Mouse (Mus musculus): ENCODE results near the gene Hoxa9.

The Hoxa9 gene

GRCm38 (mm10) chr6:52242801-52243332, 12.0 kb upstream of the Hoxa9 start:
- no peak for DNase-seq

- DNase-seq, result no peak
Measured at GRCm38 (mm10) chr6:52241001-52241621, 10.2 kb upstream of the Hoxa9 start.

GRCm38 (mm10) chr6:52240389-52241000, 9.6 kb upstream of the Hoxa9 start, which contains the start of gene Hoxa10:
TSS of gene Hoxa10 (minus strand) at chr6:52240854.
- peak; percentile 88 for DNase-seq

GRCm38 (mm10) chr6:52239625-52240388, 8.9 kb upstream of the Hoxa9 start:
- no peak for DNase-seq

DNA sequence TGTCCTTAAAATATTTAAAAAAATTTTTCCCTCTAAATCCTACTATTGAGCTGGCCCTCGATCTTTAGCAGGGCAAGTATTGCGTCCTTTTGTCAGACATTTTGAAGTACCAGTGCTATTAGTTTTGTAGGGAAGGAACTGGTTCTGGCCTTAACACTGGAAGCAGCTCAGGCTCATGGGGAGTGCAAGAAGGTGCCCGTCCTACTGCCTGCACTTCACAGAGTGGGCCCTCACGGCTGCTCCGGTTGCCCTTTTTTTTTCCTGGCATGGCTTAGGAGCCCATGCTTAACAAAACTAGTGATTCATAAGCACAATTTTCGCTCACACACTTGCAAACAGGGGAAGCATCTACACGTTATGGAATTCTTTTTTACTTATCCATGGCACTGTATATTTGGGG, 8.1 kb upstream of the Hoxa9 start:
- no peak for DNase-seq

DNA sequence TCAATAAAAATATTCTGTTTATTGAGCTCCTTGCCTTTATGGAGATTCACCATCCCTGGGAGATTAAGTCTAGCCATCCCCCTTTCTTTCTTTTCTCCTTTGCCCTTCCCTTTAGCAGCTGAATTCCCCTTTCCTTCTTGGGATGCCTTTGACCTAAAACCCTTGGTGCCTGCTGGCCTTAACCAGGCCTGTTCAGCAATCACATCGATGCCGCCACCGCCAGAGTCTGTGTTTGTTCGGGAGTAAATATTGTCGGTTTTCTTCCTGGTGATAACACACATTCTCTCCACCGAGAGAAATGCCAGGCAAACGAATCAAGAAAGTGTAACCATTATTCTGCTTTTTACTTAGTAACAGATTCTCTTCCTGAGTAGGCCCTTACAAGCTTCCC, 7.3 kb upstream of the Hoxa9 start:
- no peak for DNase-seq

DNA sequence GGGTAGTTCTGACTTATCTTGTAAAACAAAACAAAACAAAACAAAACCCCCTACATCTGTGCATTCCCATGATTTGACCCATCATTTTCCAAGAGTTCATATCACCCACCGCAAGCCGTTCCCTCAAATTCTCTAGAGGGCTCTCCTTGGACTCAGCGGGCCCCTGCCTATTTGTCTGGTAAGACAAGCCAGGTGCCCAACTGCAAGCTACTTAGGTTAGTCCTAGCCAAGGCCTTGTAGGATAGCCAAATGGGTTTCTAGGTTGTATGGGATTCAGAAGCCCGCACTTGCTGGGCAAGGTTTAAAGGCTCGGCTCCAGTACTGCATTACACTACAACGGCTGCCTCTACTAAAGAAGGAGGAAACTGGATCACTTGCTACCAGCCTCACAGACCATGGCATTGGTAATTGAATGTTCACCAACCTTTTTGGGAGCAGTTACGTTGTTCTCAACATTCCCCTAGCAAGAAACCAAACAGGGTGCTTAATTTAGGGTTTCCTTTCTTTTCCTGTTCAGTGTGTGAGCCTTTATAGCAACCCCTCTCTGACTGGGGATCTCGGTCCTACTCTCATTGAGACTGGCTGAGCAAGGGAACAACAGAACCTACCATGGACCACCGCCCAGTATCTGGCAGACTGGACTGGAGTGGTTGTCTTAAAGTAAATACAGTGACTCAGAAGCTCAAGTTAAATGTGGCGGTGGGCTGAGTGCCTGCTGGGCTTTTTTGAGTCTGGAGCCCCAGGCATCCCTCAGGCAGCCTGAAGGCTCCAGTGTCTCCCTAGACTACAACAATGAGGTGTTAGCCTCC, 6.7 kb upstream of the Hoxa9 start:
- no peak for DNase-seq

GRCm38 (mm10) chr6:52236806-52237205, 5.9 kb upstream of the Hoxa9 start:
- no peak for DNase-seq

- no peak for DNase-seq
Measured at GRCm38 (mm10) chr6:52235866-52236265, 5.0 kb upstream of the Hoxa9 start.

DNA sequence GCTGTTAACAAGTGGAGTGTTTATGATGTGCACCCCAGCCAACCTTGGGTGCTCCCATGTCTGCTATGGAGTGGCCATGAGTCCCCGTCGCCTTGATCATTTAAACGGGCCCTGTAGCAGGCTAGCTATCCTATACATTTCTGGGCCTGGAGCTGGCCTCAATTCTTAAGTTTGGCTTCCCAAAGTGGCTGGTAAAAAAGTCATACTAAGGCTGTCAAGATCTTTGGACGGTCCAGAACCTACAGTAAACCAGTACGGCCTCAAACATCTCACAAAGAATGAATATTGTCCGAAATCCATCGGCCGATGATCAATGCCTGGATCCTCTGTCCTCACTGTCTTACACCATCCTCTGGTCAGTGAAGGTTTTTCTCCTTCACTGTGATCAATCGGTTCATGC, 4.4 kb upstream of the Hoxa9 start:
- DNase-seq, result no peak

DNA sequence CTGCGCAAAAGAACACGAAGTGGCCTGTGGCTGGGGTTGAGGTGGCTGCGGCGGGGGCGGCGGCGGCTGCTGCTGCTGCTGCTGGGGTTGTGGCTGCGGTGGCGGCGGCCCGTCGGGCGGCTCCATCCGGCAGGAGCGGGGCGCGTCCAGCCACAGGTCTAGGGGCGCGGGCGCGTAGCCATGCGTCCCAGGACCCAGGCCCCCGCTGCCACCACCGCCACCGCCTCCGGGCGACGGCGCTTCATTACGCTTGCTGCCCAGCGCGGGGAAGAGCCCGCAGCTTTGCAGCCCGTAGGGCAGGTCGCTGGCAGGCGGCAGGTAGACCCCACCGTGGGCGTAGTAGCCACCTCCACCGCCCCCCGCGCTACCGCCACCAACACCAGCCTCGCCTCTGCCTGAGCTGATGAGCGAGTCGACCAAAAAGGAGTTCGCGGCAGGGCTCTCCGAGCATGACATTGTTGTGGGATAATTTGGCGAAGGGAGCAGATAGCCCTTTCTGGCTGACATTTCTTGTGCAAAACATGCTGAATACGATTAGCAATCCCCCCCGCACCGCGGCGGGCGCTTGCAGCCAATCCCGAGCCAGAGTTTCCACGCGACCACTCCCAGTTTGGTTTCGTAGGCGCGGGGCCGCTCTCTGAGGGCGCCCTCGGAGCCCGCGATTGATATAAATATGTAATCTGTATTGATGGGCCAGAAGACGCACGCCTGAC, 3.7 kb upstream of the Hoxa9 start:
- DNase-seq, result no peak

DNA sequence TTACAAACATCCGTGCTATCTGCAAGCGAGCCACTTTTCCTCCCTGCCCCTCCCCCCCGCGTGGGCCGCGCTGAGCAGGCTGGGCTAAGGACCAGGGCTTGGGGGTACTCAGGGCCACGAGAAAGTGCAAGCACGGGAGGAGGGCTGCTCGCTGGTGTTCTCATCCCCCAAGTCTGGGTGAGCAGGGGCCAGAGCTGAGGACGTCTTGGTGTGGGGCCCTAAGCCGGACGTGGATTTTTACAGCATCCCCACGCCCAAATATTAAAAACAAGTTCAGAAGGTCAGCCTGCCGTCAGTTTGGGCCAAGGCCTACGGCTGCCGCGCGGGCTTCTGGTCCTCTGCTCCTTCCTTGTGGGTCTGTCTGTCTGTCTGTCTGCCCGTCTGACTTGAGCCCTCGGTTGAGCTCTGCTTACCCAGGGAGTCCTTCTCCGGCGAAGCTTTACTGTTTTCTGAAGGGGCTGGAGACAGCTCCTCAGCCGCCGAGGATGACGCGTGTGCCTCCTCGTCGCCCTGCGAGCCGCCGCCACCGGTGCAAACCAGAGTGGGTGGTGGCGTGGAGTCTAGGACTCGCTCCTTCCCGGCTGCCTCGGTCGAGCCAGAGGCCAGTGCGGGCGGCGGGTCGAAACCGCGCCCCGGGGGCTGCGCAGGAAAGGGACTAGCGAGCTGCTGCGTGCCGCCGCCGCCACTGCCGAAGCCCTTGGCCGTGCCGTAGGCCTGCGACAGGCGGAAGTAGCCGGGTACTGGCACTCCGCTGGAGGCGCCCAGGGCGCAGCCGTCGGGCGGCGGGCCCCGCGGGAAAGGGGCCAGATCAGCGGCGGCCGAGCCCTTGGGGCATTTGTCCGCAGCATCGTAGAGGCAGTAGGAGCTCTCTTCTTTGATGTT, 2.9 kb upstream of the Hoxa9 start:
- DNase-seq, result no peak

- no peak for DNase-seq
Measured at GRCm38 (mm10) chr6:52232984-52233545, 2.2 kb upstream of the Hoxa9 start.

DNA sequence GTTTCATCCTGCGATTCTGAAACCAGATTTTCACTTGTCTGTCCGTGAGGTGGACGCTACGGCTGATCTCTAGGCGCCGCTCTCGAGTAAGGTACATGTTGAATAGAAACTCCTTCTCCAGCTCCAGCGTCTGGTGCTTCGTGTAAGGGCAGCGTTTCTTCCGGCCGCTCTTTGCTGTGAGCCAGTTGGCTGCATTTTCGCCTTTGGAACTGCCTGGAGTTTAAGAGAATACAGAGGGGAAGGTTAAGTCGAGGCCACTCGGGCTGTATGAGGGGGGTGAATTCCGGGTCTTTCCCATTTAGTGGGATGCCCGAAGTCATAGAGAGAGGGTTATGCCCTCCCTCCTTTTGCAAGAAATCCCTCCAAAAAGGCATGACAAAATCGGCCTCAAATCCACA, 1.7 kb upstream of the Hoxa9 start:
- peak; percentile 45 for DNase-seq

- peak; percentile 17 for DNase-seq
Measured at GRCm38 (mm10) chr6:52231885-52232567, 1.1 kb upstream of the Hoxa9 start.

- DNase-seq, result no peak
Measured at GRCm38 (mm10) chr6:52229558-52230416, 1.1 kb downstream of the Hoxa9 start.

GRCm38 (mm10) chr6:52228475-52229465, 2.1 kb downstream of the Hoxa9 start:
- no peak for DNase-seq

All from retina, postnatal 1 day (tissue).